Mouse (Mus musculus): ENCODE data around the gene Lrrc51.

DNA sequence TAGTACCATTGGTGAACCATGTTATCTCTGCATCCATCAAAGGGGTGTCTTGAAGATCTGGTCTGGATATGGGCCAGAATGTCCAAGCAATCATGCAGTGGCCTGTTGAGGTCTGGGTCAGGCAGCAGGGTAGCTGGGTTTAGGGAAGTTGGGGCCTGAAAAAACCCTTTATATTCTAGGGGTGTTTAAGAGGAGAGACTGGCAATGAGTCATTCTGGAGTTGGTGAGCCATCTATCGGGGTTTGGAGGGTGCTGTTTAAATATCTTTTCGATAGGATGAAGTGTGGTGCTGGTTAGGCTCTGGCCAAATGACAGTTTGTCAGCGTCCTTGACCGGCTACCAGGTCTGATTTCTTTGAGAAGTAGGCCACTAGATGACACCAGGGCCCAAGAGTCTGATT is 2.3 kb upstream of the Lrrc51 start:
- TF ChIP-seq CTCF (IDR thresholded peaks at IDR 0.05; ENCODE audit: extremely low read depth, insufficient read length, insufficient replicate concordance, low read depth, low read length), result no peak
- TF ChIP-seq POLR2A (IDR thresholded peaks at IDR 0.05; ENCODE audit: low read depth, low read length), result no peak
